Mouse (Mus musculus): ENCODE data around the gene Ctsf. TPM values are rescaled to one million over a fixed set of nuclear protein-coding genes. Genes with fewer than 3 reads are reported as not detected.
A peak's percentile ranks its signal among the peaks of the same experiment; 100 is the strongest.

The Ctsf gene
- polyA plus RNA-seq, 1 experiment from 2014 or later: 13.8 TPM

DNA sequence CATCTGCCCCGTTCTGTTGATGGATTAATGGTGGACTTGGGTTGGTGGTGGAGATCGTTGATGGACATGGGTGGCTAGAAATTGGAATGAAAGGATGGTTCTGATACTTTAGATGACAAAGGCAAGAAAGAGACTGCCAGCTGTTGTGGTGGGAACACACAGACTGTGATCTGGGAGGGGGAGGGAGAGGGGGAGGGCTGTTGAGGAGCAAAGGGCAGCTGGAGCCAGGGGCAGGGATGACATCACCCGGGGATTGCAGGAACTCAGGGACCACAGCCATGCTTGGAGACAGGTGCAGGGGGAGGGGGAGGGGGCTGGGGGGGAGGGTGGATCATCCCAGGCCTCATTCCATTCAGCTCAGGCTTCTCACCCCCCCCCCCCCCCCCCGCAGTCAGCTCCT, 21.3 kb downstream of the Ctsf start:
- H3K27me3 ChIP-seq (ENCODE audit: insufficient read depth, low read length): no peaks in the 10 kb centered on the region
- DNase-seq: no peak
- WGBS: 60% methylated on average over 3 of the region's 4 CpGs
- no peaks in the 10 kb centered on the region for H3K36me3 ChIP-seq (ENCODE audit: insufficient read depth)
- no peak for ATAC-seq (ENCODE audit: insufficient read depth)
- H3K4me3 ChIP-seq (ENCODE audit: low read depth, low read length): no peak overlapping the region
- H3K9ac ChIP-seq: no peak overlapping the region
- no peaks in the 10 kb centered on the region for H3K9me3 ChIP-seq (ENCODE audit: low read depth, low read length)
- no peak overlapping the region for H3K4me2 ChIP-seq
- H3K4me1 ChIP-seq (ENCODE audit: insufficient read depth): 0 out of 2 replicates have a peak, but pooled peaks cover 5% of the 10 kb centered on the region
- no peak for TF ChIP-seq CTCF (IDR thresholded peaks at IDR 0.05; ENCODE audit: low read depth)
- no peak overlapping the region for H3K27ac ChIP-seq (ENCODE audit: low read depth)

- WGBS: 72% methylated on average over 3 of the region's 3 CpGs
- DNase-seq (no peak), ATAC-seq (ENCODE audit: insufficient read depth) (no peak)
- Histone ChIP-seq H3K4me3 (ENCODE audit: low read depth, low read length) (no peak overlapping the region), H3K9me3 (ENCODE audit: low read depth, low read length) (no peaks in the 10 kb centered on the region), H3K27me3 (ENCODE audit: insufficient read depth, low read length) (no peaks in the 10 kb centered on the region), H3K36me3 (ENCODE audit: insufficient read depth) (no peaks in the 10 kb centered on the region), H3K4me1 (ENCODE audit: insufficient read depth) (0 out of 2 replicates have a peak, but pooled peaks cover 5% of the 10 kb centered on the region), H3K9ac (no peak overlapping the region), H3K27ac (ENCODE audit: low read depth) (no peak overlapping the region), H3K4me2 (no peak overlapping the region)
- TF ChIP-seq CTCF (IDR thresholded peaks at IDR 0.05; ENCODE audit: low read depth): no peak
Observed at GRCm38 (mm10) chr19:4876755-4877154, 21.8 kb downstream of the Ctsf start.

- Histone ChIP-seq H3K4me1 (ENCODE audit: insufficient read depth) (0 out of 2 replicates have a peak, but pooled peaks cover 5% of the 10 kb centered on the region), H3K9me3 (ENCODE audit: low read depth, low read length) (no peaks in the 10 kb centered on the region), H3K27ac (ENCODE audit: low read depth) (peak within 1 kb of the TSS; percentile 67), H3K27me3 (ENCODE audit: insufficient read depth, low read length) (no peaks in the 10 kb centered on the region), H3K36me3 (ENCODE audit: insufficient read depth) (no peaks in the 10 kb centered on the region), H3K9ac (peak within 1 kb of the TSS; percentile 80), H3K4me3 (ENCODE audit: low read depth, low read length) (peak within 1 kb of the TSS; percentile 90), H3K4me2 (peak within 1 kb of the TSS; percentile 91)
- ATAC-seq (ENCODE audit: insufficient read depth) (peak; percentile 54), DNase-seq (peak; percentile 59)
- TF ChIP-seq CTCF (IDR thresholded peaks at IDR 0.05; ENCODE audit: low read depth): no peak
- WGBS: 2% methylated on average over 17 of the region's 17 CpGs
Observed at GRCm38 (mm10) chr19:4877785-4878184, 22.9 kb downstream of the Ctsf start, which contains the start of gene Actn3. Gene Actn3, minus strand, starts transcription at chr19:4877909.

DNA sequence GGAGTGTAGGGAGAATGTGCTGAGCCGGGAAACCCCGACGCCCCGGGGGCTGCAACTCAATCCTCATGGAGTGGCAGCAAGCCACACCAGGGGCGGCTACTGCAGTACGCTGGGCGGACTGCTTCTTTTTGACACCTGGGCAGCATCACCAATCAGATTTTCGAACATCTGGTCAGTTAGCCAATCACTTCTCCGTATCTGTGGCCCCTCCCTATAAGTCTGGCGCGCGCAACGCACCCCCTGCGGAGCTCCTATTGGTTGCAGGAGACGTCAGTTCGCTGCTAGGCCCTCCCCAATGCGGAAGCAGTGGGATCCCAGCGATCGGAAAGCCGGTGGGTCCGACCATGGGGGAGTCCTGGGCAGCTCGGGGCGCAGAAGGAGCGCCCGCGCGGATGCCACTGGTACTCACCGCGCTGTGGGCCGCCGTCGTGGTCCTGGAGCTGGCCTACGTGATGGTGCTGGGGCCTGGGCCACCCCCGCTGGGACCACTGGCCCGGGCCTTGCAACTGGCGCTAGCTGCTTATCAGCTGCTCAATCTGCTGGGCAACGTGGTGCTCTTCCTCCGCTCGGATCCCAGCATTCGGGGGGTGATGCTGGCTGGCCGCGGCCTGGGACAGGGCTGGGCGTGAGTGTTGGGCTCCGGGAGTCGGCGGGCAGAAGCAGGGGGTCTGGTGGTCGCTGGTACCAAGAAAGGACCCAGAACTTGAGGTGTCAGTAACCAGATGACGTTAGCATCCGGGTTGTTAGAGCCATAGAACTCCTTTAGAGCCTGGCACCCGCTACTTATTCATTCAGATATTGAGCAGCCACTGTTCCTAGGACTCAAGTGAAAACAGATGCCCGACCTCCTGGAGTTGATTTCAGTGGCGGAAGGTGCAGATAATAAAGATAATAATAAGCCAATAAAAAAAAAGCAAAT, 23.7 kb downstream of the Ctsf start, which contains the start of gene Zdhhc24:
TSS of gene Zdhhc24 (plus strand) at position 264 of the 919 bp plus-strand sequence.
- DNase-seq: peak; percentile 98
- no peaks in the 10 kb centered on the region for H3K27me3 ChIP-seq (ENCODE audit: insufficient read depth, low read length)
- peak within 1 kb of the TSS; percentile 91 for H3K4me2 ChIP-seq
- peak within 1 kb of the TSS; percentile 67 for H3K27ac ChIP-seq (ENCODE audit: low read depth)
- ATAC-seq (ENCODE audit: insufficient read depth): peak; percentile 98
- H3K9ac ChIP-seq: peak within 1 kb of the TSS; percentile 80
- H3K9me3 ChIP-seq (ENCODE audit: low read depth, low read length): no peaks in the 10 kb centered on the region
- H3K36me3 ChIP-seq (ENCODE audit: insufficient read depth): 0 out of 2 replicates have a peak, but pooled peaks cover 6% of the 10 kb centered on the region
- H3K4me3 ChIP-seq (ENCODE audit: low read depth, low read length): peak within 1 kb of the TSS; percentile 90
- H3K4me1 ChIP-seq (ENCODE audit: insufficient read depth): 0 out of 2 replicates have a peak, but pooled peaks cover 5% of the 10 kb centered on the region
- under 1% methylated on average over 52 of the region's 52 CpGs for WGBS
- TF ChIP-seq CTCF (IDR thresholded peaks at IDR 0.05; ENCODE audit: low read depth): no peak

DNA sequence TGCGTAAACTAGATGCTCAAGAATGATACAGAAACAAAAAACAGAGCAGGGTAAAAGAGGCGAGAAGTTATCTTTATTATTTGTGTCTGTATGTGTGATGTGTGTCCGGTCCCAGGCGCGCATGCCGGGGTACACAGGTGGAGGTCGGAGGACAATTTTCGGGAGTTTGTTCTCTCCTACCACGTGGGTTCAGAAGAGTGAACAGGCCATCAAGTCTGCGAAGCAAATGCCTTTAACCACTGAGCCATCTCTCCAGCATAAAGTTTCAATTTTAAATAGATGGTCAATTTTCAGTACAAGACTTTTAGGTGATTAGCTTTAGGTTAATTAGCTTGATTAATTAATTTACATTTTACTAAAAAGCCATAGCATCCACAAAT, 24.4 kb downstream of the Ctsf start:
- Histone ChIP-seq H3K4me2 (peak overlapping the region; percentile 91), H3K4me3 (ENCODE audit: low read depth, low read length) (peak overlapping the region; percentile 90), H3K9ac (peak overlapping the region; percentile 80), H3K36me3 (ENCODE audit: insufficient read depth) (0 out of 2 replicates have a peak, but pooled peaks cover 6% of the 10 kb centered on the region), H3K27me3 (ENCODE audit: insufficient read depth, low read length) (no peaks in the 10 kb centered on the region), H3K9me3 (ENCODE audit: low read depth, low read length) (no peaks in the 10 kb centered on the region), H3K4me1 (ENCODE audit: insufficient read depth) (0 out of 2 replicates have a peak, but pooled peaks cover 5% of the 10 kb centered on the region), H3K27ac (ENCODE audit: low read depth) (no peak overlapping the region)
- TF ChIP-seq CTCF (IDR thresholded peaks at IDR 0.05; ENCODE audit: low read depth): no peak
- WGBS: 55% methylated on average over 10 of the region's 10 CpGs
- DNase-seq (no peak), ATAC-seq (ENCODE audit: insufficient read depth) (no peak)

- Histone ChIP-seq H3K27ac (ENCODE audit: low read depth) (no peak overlapping the region), H3K9me3 (ENCODE audit: low read depth, low read length) (no peaks in the 10 kb centered on the region), H3K9ac (no peak overlapping the region), H3K4me2 (no peak overlapping the region), H3K27me3 (ENCODE audit: insufficient read depth, low read length) (no peaks in the 10 kb centered on the region), H3K4me3 (ENCODE audit: low read depth, low read length) (no peak overlapping the region), H3K4me1 (ENCODE audit: insufficient read depth) (0 out of 2 replicates have a peak, but pooled peaks cover 3% of the 10 kb centered on the region), H3K36me3 (ENCODE audit: insufficient read depth) (0 out of 2 replicates have a peak, but pooled peaks cover 6% of the 10 kb centered on the region)
- ATAC-seq (ENCODE audit: insufficient read depth): no peak
- no peak for TF ChIP-seq CTCF (IDR thresholded peaks at IDR 0.05; ENCODE audit: low read depth)
- 75% methylated on average over 4 of the region's 4 CpGs for WGBS
- no peak for DNase-seq
Observed at GRCm38 (mm10) chr19:4883961-4884360, 29.0 kb downstream of the Ctsf start.

GRCm38 (mm10) chr19:4889791-4890190, 34.9 kb downstream of the Ctsf start:
- DNase-seq: no peak

More at GRCm38 (mm10) chr19:4889791-4890190, 34.9 kb downstream of the Ctsf start:
- ATAC-seq (ENCODE audit: insufficient read depth): no peak
- Histone ChIP-seq H3K9ac (no peak overlapping the region), H3K27ac (ENCODE audit: low read depth) (no peak overlapping the region), H3K4me2 (no peak overlapping the region), H3K4me1 (ENCODE audit: insufficient read depth) (no peaks in the 10 kb centered on the region), H3K9me3 (ENCODE audit: low read depth, low read length) (no peaks in the 10 kb centered on the region), H3K36me3 (ENCODE audit: insufficient read depth) (peaks cover 4% of the 10 kb centered on the region; the same call in 1 of the 2 replicates), H3K4me3 (ENCODE audit: low read depth, low read length) (no peak overlapping the region), H3K27me3 (ENCODE audit: insufficient read depth, low read length) (no peaks in the 10 kb centered on the region)
- 80% methylated on average over 10 of the region's 10 CpGs for WGBS
- no peak for TF ChIP-seq CTCF (IDR thresholded peaks at IDR 0.05; ENCODE audit: low read depth)
